Mouse (Mus musculus): ENCODE results near the gene Th.

DNA sequence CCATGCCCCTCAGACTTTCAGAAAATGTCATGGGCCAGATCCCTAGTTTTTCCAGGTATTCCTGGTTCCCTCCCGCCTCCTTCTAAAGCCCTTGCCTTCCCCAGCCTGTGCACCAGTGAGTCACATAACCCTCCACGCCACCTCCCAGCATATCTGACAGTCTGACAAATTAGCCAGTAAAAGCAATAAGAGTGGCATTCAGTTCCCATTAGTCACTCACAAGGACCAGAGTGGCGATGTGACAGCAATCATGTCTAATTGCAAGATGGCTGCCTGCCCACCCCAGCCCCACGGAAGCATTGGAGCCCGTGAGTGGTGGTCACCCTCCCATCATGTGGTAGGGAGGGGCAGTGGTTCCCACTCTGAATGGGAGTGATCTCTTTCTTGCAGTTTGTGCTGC is 25.3 kb downstream of the Th start:
- TF ChIP-seq CTCF (IDR thresholded peaks at IDR 0.05; ENCODE audit: control insufficient read depth, insufficient read depth, insufficient replicate concordance, low read depth, low read length) (no peak), POLR2A (IDR thresholded peaks at IDR 0.05; ENCODE audit: control insufficient read depth, low read depth, low read length) (no peak)

Data from testis, adult 2 months (tissue).